Mouse (Mus musculus) small intestine, adult 2 months (tissue): ENCODE results near the gene Ace2.

ENCODE experiments used
- CTCF ChIP-seq: fragments of 200-500 bp; IDR thresholded peaks from 2 replicates; pipeline ENCODE4 v1.5.1; 2012; ENCODE audit warnings: low read depth, mild to moderate bottlenecking, control low read depth, inconsistent platforms, low read length, moderate library complexity, mixed read lengths; ENCODE audit not compliant: insufficient replicate concordance, insufficient read length; ENCODE audit errors: extremely low read depth
- POLR2A ChIP-seq: fragments of 200-500 bp; IDR thresholded peaks from 2 replicates; pipeline ENCODE4 v1.6.1; 2012; ENCODE audit warnings: low read depth, mild to moderate bottlenecking, control low read depth, inconsistent platforms, low read length, moderate library complexity

DNA sequence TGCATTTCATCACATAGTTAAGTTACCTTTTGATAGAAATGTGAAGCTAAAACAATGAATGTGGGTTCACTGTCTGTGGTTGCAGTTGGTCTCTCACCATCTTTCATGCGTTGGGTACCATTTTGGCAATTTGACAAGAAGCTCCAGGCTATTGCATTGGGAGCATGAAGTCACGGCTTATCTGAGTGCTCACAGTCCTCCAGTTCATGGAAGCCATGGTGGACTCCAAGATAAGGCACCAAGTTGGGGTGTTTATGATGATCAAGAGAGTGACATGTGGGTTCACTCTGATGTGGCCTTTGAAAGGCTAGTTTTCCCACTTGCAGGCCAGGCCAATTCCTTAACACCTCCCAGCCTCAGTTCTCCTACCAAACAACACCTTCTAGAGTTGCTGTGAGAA, 58.5 kb downstream of the Ace2 start:
- TF ChIP-seq CTCF, result no peak
- TF ChIP-seq POLR2A, result no peak
